Mouse (Mus musculus): ENCODE data around the gene B4galt7.
"Not testable (repeated sequence)": the region's sequence is repeated elsewhere in the genome, so short reads cannot be mapped to it uniquely, and the experiment has no call there.

Gene B4galt7

GRCm38 (mm10) chr13:55599566-55600540 lies at the start of gene B4galt7:
B4galt7 (plus strand) TSS chr13:55599896.
- DNase-seq, result peak; percentile 84

- no peak for DNase-seq
Observed at GRCm38 (mm10) chr13:55555921-55556320, 43.8 kb upstream of the B4galt7 start.

GRCm38 (mm10) chr13:55557499-55557898 lies 42.2 kb upstream of the B4galt7 start:
- DNase-seq, result no peak

- no peak for DNase-seq
Observed at GRCm38 (mm10) chr13:55563266-55563879, 36.3 kb upstream of the B4galt7 start.

GRCm38 (mm10) chr13:55567001-55567400 lies 32.7 kb upstream of the B4galt7 start:
- DNase-seq, result no peak

- no peak for DNase-seq
Observed at GRCm38 (mm10) chr13:55567949-55568348, 31.7 kb upstream of the B4galt7 start.

- not testable (repeated sequence) for DNase-seq
Observed at GRCm38 (mm10) chr13:55568524-55568923, 31.2 kb upstream of the B4galt7 start.

GRCm38 (mm10) chr13:55569726-55570285 lies 29.9 kb upstream of the B4galt7 start:
- peak; percentile 52 for DNase-seq

GRCm38 (mm10) chr13:55570286-55570973 lies 29.3 kb upstream of the B4galt7 start:
- peak; percentile 61 for DNase-seq

- peak; percentile 93 for DNase-seq
Observed at GRCm38 (mm10) chr13:55571027-55571751, 28.5 kb upstream of the B4galt7 start, which contains the start of gene Fam193b. Fam193b (minus strand) TSS chr13:55571120.

GRCm38 (mm10) chr13:55571977-55572376 lies 27.7 kb upstream of the B4galt7 start:
- no peak for DNase-seq

GRCm38 (mm10) chr13:55573432-55573831 lies 26.3 kb upstream of the B4galt7 start, which contains the start of gene Tmed9:
Tmed9 (plus strand) TSS chr13:55573732.
- no peak for DNase-seq

GRCm38 (mm10) chr13:55574321-55574720 lies 25.4 kb upstream of the B4galt7 start:
- DNase-seq, result no peak

- no peak for DNase-seq
Observed at GRCm38 (mm10) chr13:55575932-55576331, 23.8 kb upstream of the B4galt7 start.

GRCm38 (mm10) chr13:55576872-55577271 lies 22.8 kb upstream of the B4galt7 start:
- DNase-seq, result not testable (repeated sequence)

- no peak for DNase-seq
Observed at GRCm38 (mm10) chr13:55578086-55578485, 21.6 kb upstream of the B4galt7 start.

GRCm38 (mm10) chr13:55591961-55592490 lies 7.7 kb upstream of the B4galt7 start:
- DNase-seq, result no peak

- DNase-seq, result peak; percentile 97
Observed at GRCm38 (mm10) chr13:55592512-55593253, 7.0 kb upstream of the B4galt7 start.

- no peak for DNase-seq
Observed at GRCm38 (mm10) chr13:55593254-55593747, 6.4 kb upstream of the B4galt7 start.

- DNase-seq, result peak; percentile 80
Observed at GRCm38 (mm10) chr13:55595375-55595774, 4.3 kb upstream of the B4galt7 start.

GRCm38 (mm10) chr13:55596802-55597201 lies 2.9 kb upstream of the B4galt7 start:
- DNase-seq, result no peak

All from cerebellum, adult 11-12 months (tissue).